Mouse (Mus musculus) testis, adult 10 weeks (tissue): ENCODE measurements around the gene Il17ra. TPM values are rescaled to one million over a fixed set of nuclear protein-coding genes. Genes with fewer than 3 reads are reported as not detected.

Experiments
- polyA plus RNA-seq: library from polyadenylated mRNA; stranded (reverse); fragments of 350-450 nt; fragmentation: Illumina TruSeq; extraction: RNeasy Lipid Tissue Mini Kit (QIAGEN cat#74804); gene quantifications from one replicate; pipeline ENCODE4 v1.2.3, GENCODE M21; 2014; ENCODE audit warnings: low read depth, low replicate concordance

The Il17ra gene
- polyA plus RNA-seq: 0.97 TPM

DNA sequence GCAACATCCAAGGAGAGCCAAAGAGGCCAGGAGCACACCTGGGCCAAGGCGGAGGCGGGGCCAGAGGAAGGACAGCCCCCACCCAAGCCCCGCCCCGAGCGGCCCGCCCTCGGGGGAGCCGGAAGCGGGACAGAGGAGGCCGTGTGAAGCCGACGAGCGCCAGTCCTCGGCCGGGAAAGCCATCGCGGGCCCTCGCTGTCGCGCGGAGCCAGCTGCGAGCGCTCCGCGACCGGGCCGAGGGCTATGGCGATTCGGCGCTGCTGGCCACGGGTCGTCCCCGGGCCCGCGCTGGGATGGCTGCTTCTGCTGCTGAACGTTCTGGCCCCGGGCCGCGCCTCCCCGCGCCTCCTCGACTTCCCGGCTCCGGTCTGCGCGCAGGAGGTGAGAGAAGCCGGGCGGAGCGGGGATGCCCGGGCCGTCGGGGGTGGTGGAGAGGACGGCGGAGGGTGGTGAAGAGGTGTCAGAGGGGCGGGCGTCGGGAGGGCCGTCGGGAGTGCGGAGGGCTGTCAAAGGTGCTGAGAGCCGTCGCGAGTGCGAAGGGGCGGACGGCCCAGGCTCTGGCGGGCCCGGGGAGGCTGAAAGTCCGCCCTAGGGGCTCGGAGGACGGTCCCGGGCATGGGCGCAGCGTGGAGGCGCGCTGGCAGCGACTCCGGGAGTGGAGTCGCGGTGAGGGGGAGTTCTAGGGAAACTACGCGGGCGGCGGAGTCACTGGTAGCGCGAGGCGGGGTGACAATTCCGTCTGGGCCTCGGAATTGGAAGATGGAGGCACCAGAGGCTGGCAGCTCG, at the start of gene Il17ra:
Il17ra (plus strand) TSS at position 162 of the 786 bp plus-strand sequence.

DNA sequence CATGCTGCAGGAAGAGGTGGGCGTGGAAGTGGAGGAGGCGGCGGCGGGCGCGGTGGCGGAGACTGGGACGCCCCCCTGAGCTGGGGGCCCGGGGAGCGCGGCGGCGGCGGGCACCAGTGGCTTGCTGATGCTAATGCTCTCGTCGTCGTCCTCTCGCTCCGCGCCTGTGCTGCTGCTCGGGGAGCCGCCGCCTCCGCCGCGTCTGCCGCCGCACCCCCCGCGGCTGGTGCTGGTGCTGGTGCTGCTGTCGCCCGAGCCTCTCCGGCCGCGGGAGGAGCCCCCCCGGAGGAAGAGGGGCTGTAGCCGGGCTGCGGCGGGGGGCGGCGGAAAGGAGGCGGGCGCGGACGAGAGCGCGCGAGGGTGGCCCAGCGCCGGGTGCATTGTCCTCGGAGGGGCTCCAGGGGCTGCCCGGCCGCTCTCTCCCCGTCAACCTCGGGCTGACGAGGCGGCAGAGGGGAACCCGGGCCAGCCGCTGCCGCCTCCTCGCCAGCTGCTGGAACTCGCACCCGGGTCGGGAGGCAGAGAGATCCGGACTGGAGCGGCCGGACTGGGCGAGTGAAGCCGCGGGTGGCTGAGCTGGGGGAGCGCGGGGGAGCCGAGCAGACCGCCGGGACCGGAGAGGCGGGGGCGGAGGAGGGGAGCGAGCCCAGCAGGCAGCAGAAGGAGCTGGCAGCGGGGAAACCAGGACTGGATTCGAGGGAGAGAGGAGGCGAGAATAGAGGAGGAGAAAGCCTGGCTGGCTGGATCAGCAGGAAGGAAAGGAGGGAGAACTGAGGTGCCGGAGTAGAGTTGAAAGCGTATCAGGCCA, 30.5 kb downstream of the Il17ra start, which contains the start of gene Tmem121b:
Tmem121b (minus strand) TSS at position 434 of the 808 bp plus-strand sequence.

DNA sequence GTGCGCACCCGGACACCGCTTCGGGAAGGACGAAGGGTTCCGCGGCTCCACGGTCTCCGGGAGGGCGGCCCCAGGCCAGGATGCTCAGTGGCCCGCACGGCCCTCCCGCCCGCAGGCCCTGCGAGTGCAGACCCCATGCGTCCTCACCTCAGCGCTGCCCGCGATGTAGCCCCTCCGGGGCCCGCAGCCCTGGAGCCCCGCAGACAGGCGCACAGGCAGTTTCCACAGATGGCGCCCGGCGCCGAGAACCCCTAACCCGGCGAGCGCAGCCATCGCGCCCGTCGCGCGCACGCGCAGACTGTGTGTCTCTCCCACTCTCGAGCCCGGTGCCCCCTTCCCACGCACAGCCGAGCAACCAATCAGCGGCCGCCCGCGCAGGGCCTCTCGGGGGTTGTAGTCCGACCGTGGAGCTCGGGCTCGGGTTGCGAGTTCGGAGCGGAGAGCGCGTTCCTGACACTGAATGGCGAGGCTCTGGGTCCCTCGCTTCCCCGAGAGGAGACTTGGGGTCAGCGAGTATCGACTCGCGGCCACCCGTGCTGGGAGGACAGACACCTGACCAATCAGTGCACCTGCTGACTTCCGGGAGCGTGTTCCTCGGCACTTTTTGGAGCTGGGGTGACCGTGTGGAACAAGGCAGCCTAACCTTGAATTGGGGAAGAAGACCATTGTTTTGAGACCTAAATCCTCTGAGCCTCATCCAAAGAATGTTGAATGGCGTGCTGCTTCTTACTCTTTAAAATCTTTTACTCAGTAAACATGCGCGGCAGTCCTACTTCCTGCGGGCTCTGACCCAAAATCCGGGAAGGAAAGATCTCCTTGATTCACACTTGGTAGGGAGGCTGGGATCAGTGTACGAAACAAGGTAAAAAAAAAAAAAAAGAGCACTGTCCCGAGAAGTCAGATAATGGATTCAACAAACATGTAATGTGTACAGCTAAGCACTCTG, 68.2 kb downstream of the Il17ra start, which contains the start of gene Hdhd5:
Hdhd5 (minus strand) TSS at position 300 of the 946 bp plus-strand sequence.

Other genes starting within 250 kb of the Il17ra start
- gene D330020A13Rik, start 168.9 kb upstream of the Il17ra start, polyA plus RNA-seq: not detected
- 0.90 TPM for gene B4galnt3, start 168.7 kb upstream of the Il17ra start, polyA plus RNA-seq
- gene Kdm5a, start 99.1 kb upstream of the Il17ra start, polyA plus RNA-seq: 68.1 TPM
- 32.7 TPM for gene Ccdc77, start 98.9 kb upstream of the Il17ra start, polyA plus RNA-seq
- gene Tmem121b, start 30.6 kb downstream of the Il17ra start, polyA plus RNA-seq: 0.06 TPM
- gene Hdhd5, start 68.1 kb downstream of the Il17ra start, polyA plus RNA-seq: 8.2 TPM
- 17.8 TPM for gene Cecr2, start 203.1 kb downstream of the Il17ra start, polyA plus RNA-seq